Mouse (Mus musculus) cerebellum, adult 2 months (tissue): ENCODE results near the gene Olfr13.

ENCODE experiments used
- CTCF ChIP-seq: fragments of 200-500 bp; IDR thresholded peaks from 2 replicates; pipeline ENCODE4 v1.5.1; 2011; ENCODE audit warnings: low read depth, mild to moderate bottlenecking, control low read depth, low read length, moderate library complexity, borderline replicate concordance; ENCODE audit not compliant: insufficient read depth
- POLR2A ChIP-seq: fragments of 200-500 bp; IDR thresholded peaks from 2 replicates; pipeline ENCODE4 v1.6.1; 2011; ENCODE audit warnings: low read length, control low read depth, borderline replicate concordance; ENCODE audit not compliant: insufficient read depth

GRCm38 (mm10) chr6:43196781-43197180 lies 24.8 kb downstream of the Olfr13 start, which contains the start of gene Olfr435:
- TF ChIP-seq CTCF (no peak), POLR2A (no peak)
